Mouse (Mus musculus): ENCODE data around the gene Pibf1.
A peak's percentile ranks its signal among the peaks of the same experiment; 100 is the strongest.

The Pibf1 gene

DNA sequence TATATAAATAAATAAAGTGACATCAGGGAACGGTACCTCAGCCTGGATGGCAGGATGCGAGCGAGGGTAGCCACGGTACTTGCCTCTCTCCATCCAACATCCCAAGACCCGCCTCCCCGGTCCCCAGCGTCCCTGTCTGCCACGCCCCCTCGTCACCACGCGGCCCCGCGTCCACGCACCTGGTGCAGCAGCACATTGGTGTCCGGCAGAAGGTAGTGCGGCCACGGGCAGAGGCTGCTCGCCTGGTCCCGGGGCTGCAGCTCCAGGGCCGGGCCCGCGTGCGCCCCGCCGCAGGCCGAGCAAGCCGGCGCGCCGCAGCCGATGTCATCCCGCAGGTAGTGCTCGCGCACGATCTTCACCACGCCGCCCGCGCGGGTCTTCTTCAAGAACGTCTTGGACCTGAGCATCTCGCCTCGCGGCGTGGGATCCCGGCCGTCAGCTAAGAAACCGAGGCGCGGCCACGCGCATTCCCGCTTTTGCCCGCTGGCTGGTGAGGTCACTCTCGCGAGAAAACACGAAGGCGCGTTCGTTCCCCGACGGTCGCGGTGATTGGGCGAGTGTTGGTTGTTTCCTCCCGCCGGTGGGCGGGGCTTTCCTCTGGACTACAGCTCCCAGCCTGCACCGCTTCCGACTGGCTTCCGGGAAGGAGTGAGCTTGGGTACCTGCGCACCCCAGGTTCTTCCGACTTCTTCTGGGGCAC, at the start of gene Pibf1, which contains the start of gene Dis3:
Gene Pibf1 (plus strand): TSS at position 158 of the 700 bp plus-strand sequence.
Gene Dis3 (minus strand): TSS at position 504 of the 700 bp plus-strand sequence.
- peak; percentile 99 for DNase-seq

DNA sequence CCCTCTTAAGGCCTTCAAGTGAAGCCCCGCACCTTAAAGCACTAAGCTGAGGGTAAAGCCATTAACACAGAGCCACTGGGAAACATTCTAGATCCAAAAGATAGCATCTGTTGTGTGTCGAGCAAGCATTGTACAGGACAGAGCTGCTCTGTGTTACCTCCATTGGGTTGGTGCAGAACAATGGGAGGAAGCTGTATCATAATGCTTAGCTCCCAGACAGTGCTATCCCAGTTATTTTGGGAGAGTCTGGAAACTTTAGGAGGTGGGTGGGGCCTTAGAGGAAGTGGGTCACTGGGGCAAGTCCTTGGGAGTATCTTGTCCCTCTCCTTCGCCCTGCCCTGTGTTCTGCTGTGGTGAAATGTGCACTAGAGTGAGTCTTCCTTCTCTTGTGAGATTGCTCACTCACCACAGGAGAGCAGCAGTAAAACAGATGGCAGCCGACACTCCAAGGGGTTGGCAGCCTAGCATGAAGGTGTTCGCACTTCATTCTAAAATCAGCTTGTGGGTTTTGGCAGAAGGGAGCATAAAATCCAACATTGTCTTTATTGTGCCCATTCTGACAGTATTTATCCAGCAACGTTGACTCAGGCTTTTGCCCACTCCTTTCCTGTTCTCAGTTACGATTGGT, 40.2 kb upstream of the Pibf1 start:
- DNase-seq: no peak

DNA sequence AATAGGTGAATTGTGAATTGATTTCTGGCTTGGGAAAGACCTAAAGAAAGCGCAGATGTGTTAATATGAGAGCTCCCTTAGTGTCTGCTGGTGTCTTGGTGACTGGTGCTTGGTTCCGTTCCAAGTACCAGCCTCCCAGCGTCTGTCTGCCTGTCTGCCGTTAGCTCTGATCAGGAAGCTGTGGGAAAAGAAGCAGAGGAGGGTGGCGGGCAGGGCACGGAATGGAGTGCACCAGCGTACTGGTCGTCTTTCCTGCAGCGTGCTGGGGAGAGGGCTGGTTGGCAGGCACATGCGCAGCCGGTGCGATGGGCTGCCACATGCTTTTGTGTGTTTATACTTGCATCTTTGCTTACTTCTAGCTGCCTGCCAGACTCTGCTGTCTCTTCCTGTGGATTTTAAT, 38.6 kb upstream of the Pibf1 start:
- DNase-seq: no peak

DNA sequence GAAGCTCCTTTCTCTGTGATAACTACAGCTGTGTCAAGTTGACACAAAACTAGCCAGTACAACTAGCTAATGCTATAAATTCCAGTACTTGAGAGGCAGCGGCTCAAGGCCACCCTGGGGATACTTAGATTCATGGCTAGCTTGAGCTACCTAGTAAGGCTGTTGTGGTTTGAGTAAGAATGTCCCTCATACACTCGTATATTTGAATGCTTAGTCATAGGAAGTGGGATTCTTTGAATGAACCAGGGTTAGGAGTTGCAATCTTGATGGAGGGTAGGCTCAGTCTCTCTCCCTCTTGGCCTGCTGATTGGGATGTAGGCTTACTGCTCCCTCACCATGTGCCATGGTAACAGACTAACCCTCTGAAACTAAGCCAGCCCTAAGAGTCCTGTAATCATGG, 36.1 kb upstream of the Pibf1 start:
- DNase-seq: no peak

- DNase-seq: no peak
These were observed 28.1 kb upstream of the Pibf1 start for GRCm38 (mm10) chr14:99071146-99071545.

DNA sequence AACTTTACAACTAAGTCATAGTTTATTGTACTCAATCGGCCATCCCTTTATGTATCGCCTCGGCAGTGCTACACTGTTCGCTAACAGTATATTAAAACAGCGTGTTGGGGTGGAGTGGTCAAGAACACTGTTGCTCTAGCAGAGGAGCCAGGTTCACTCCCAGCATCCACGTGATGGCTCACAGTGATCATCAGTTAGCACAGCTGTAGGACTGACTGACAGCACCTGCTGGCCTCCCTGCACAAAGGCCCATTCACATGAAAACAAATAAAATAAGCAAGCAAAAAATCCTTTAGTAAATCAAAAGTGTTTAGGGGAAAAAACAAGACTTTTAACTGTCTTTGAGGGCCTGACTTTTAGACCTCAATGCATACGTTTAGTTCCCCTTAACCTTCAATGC, 10.3 kb upstream of the Pibf1 start:
- DNase-seq: no peak

- no peak for DNase-seq
These were observed 853 bp downstream of the Pibf1 start for GRCm38 (mm10) chr14:99099967-99100587.

DNA sequence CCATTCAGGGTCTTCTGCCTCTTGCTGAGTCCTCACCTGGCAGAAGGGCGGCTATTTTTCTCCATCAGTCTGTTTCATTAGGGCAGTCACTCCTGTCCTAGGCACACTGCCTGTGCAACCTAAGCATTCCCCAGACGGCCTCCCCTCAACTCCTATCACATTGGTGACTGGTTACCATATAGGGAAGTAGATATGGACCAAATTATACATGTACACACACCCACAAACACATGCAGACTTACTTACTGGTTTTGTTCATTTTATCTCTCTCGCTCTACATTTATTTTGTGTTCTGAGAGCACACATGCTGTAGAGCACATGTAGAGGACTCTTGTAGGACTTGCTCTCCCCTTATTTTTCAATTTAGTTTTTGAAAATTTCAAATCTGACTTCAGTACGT, 3.8 kb downstream of the Pibf1 start:
- no peak for DNase-seq

DNA sequence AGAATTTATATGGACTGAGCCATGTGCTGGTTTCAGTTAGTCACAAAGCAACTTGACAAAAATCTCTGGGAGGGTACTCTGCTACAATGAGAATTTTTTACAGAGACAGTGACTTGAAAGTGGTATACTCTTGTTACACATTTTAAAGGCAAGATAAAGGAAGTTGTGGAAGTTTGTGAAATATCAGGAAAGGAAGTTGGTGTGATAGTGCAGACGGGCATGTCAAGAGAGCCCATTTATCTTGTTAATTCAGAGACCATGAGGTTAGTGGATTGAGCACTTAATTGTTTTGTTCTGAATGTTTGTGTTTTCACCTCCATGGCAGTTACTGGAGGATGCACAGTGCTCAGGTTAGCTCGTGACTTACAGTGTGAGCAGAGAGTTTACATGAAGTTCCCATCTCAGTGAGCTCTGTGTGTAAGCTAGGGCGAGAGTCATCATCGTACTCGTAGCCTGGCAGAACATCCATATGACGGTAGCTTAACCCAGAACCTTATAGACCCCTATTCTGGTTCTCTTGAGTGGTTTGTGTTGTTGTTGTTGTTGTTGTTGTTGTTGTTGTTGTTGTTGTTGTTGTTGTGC, 5.4 kb downstream of the Pibf1 start:
- DNase-seq: no peak

- no peak for DNase-seq
These were observed 7.4 kb downstream of the Pibf1 start for GRCm38 (mm10) chr14:99106671-99107070.

DNA sequence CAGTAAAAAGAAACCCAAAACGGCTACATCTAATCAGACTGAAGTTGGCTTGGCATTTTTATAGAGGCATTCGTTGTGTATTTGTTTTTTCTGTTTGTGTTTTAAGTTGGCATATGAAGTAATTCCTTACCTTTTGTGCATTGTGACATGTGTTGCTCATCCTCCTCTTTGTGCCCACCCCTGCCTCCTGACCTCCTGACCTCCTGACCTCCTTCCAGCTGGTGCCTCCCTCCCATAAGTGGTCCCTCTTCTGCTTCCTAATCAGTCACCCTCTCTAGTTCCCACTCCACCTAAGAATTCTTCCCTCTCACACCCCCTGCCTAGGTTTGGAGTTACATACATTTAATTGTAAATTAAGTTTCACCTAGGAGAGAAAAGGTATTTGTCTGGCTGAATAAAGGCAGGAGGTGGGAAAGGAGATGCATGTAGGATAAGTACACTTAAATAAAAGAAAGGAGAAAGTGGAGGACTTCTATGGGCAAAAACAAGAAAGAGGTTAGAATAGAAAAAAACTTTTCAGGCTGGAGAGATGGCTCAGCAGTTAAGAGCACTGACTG, 8.5 kb downstream of the Pibf1 start:
- DNase-seq: no peak

DNA sequence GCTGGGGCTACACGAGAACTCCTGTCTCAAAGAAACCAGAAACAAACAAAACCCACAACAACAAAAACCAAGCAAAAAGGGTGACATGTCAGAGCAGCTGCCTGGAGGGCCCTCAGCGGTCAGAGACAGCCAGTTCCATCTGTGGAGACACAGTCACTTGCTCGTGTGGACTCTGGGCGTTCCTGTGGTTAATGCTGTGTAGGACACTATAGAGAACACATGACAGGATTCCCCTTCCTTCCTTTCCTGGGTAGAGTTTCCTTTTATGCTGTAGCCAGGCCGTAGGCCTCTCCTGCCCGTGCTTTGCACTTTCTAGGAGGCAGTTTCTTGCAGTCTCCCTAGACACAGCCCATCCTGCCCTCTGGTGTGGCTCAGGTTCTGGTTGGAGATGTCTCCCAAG, 9.5 kb downstream of the Pibf1 start:
- DNase-seq: no peak

DNA sequence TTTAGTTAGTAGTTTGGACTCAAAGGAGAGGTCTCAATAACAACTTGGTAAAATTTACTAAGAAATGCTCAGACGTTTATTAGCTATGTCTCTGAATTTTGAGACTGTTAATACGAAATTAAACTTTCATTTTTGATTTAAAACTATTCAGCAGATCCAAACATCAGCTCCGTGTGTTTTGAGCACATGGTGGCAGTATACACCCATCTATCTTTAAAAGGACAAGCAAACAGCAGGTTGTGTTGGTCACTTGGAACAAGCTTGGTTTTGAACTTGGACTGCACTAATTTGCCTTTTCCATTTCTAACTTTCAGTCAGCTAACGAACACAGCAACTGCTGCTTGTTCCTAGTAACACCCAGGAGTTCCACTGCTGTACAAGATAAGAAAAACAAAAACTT, 18.4 kb downstream of the Pibf1 start:
- no peak for DNase-seq

DNA sequence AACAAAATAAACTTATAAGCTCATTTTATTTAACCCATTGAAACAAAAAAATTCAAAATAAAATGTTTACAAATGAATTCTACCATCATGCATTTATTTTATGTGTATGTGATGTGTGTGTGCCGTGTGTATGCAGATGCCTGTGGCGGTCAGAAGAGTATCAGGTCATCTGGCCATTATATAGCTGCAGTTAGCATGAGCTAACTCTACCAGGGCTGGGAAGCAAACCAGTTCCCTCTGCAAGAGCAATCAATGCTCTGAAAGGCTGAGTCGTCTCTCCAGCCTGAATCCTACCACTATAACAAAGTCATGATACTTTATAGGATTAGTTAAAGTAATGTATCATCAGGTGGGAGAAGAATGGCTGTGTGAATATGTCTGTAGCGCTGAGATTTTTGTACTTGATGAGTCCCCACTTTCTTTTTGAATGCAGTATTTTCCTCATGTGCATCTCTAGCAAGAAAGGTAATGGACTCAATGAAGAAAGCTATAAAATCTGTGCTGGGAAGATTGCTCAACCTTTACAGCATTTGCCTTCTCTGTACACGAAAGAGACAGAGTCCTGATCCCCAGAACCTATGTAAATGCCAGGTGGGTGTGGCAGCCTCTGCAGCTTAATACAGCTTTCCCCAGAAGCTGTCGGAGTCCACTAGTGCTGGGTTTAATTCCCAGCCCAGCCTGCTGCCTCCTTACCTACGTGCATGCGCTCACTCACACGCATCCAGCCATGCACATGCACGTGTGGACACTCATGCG, 22.5 kb downstream of the Pibf1 start:
- no peak for DNase-seq

DNA sequence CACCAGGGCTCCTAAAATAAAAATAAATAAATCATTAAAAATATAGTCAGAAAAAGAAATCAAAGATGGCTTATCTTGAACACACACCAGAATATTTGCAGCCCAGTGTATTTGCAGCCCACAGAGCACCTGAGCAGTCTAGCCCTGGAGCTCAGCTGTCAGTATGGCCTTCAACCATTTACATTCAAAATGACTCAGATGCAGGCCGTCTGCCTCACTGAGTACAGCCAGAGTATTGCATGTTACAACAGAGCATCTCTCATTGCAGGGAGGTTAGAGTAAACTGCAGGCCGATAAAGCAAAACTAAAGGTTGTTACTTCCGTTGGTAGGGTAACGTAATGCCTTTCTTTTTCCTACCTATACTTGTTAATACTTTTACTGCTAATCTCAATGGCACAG, 24.9 kb downstream of the Pibf1 start:
- DNase-seq: no peak

DNA sequence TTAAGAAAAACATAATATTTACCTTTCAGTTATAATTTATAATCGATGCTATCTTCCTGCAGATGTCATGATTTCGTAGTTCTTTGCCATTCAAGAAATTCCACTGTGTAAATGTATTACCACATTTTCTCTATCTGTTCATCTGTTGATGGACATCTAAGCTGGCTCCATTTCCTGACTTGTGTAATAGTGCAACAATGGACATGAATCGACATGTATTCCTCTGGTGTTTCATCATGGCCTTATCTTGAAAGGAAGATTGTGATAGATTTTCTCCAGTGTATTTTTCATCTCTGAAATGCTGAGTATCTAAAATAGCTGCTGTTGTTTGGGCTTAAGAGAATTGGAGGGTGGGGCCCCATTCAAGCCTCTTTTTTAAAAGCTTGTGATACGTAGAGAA, 27.5 kb downstream of the Pibf1 start:
- DNase-seq: no peak

DNA sequence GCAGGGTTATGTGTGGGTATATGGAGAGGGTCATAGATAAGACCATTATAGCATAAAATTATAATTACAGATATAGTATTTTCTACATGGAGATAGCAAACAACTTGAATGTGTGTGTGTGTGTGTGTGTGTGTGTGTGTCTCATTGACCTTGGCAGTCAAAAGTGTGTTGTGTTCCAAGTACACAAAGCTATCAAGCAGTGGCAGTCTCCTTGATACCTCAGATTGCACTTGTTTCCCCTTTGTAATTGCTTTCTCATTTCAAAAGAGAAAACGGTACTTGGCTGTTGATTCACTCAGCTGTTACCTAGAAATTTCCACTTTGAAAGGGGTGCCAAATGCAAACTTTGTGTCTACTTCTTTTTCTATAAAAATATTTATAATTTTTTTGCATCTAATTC, 28.3 kb downstream of the Pibf1 start:
- no peak for DNase-seq

GRCm38 (mm10) chr14:99129050-99129449, 29.8 kb downstream of the Pibf1 start:
- DNase-seq: no peak

DNA sequence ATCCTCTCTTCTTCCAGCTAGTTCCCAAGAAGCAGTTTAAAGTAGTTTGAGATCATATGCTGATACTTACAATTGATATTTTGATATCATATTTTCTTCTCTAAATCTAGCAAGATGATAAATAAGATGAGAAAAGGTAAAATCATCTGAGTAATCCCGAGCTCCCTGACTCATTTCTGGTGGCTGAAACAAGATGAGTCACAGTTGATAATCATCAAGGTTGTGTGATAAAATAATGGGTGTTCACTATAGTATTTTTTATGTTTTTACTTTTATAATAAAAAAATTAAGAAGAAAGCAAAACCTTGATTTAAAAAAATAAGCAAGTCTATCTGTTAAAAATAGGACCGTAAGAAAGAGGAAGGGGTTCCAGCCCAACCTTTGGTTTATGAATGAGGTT, 34.8 kb downstream of the Pibf1 start:
- DNase-seq: no peak

DNA sequence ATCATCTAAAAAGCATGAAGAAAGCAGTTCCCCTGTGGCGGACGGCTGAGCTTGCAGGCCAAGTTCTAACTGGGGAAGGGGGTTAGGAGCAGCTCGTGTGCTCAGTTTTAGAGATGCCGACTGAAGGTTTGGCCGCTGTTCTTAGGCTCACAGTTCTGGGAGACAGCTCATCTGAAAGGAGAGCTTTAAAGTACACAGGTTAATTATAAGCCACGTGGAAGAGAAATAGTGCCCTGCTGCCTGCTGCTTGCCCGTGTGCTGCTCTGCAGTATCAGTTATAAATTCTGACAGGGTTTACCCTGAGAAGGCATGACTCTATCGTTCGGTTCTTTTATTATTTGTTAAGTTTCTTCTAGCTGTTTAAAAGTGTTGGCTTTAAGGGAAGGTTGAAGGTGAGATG, 36.5 kb downstream of the Pibf1 start:
- no peak for DNase-seq

GRCm38 (mm10) chr14:99136297-99136696, 37.1 kb downstream of the Pibf1 start:
- DNase-seq: no peak

- no peak for DNase-seq
These were observed 40.8 kb downstream of the Pibf1 start for GRCm38 (mm10) chr14:99140036-99140435.

Data from liver (tissue).